Comparison of ENCODE assay signal across 21 mouse cellular contexts in the genomic region with DNA sequence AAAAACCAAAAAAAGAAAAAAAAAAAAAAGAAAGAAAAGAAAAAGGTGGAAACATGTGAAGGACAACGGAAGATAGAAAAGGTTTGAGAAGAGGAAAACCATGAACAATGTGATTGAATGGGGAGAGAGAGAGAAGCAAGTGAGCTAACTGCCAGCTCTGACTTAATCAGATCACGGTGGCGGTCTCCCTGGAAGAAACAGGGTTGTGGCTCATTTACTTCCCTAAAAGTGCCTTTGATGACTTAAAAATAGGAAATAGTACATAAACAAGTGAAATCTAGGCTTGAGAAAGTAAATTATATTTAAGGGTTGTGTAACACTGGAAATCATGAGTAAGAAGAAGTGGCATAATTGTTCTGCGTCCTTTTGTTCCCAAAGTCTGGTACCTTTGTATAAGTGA. TPM values are rescaled to one million over a fixed set of nuclear protein-coding genes. Genes with fewer than 3 reads are reported as not detected.
DNase-seq lines count a peak whose midpoint lies in the region; ATAC-seq and TF ChIP-seq lines count a peak whose summit lies in the region.
"Had no signal": no experiment of that assay in that cellular context is flagged by ENCODE, and none has a peak within 500 bp of the region (broad histone marks: within the 10 kb centered on the region; RNA-seq: fewer than 3 reads in every experiment).

No protein-coding gene starts in this region.

- peak; percentile 68 for ATAC-seq in granulocyte monocyte progenitor cell, adult 5-6 weeks (replicated peaks; ENCODE audit: poor library complexity, severe bottlenecking)
- peak; percentile 61 for ATAC-seq in monocyte, adult 5-6 weeks (replicated peaks; ENCODE audit: insufficient number of reproducible peaks, low FRiP score, low TSS enrichment, poor library complexity, severe bottlenecking)
- ATAC-seq: forebrain, embryonic 15.5 days; hindbrain, postnatal 0 days had no signal

- DNase-seq in lung, postnatal 36 days, result peak; percentile 37
- DNase-seq in lung, adult 2 months, result no peak
- no peak for DNase-seq in adrenal gland, adult 2 months
- no peak for DNase-seq in natural killer cell, adult 2 months (ENCODE audit: low spot score in 2 of 2)
- DNase-seq in cerebellum, adult 9-11 months, result no peak
- DNase-seq: adrenal gland, postnatal 14 days; cerebellum, adult 18-20 months; cerebellum, postnatal 10 days; gastrocnemius, postnatal 10 days; heart, adult 2 months; heart, postnatal 14 days had no signal

- no peak for TF ChIP-seq POLR2A in lung, adult 2 months (IDR thresholded peaks at IDR 0.05; ENCODE audit: borderline replicate concordance, extremely low read depth, low read depth, low read length)

- 74% methylated on average over 4 of the region's 4 CpGs for WGBS in lung, adult 2 months

- no peak for TF ChIP-seq CTCF in lung, adult 2 months (IDR thresholded peaks at IDR 0.05; ENCODE audit: insufficient read depth, low read length)

- H3K4me1 ChIP-seq in lung, adult 2 months (ENCODE audit: control insufficient read depth, insufficient read depth, low read length), result peaks cover 5% of the 10 kb centered on the region; the same call in 1 of the 2 replicates

- no peak overlapping the region for H3K4me3 ChIP-seq in lung, adult 2 months (replicated peaks; ENCODE audit: extremely low read depth, low read depth, low read length)
- H3K4me3 ChIP-seq: embryonic facial prominence, embryonic 12.5 days; forebrain, embryonic 15.5 days; heart, adult 2 months; heart, embryonic 15.5 days; hindbrain, embryonic 13.5 days had no signal

RNA-seq across cellular contexts. Expression of a gene that starts 2.0 kb away (rescaled TPM):
- polyA plus RNA-seq in lung, adult 2 months (2012; rRNA removed), result 4.9 and 9.2 TPM in 2 replicates
- 47.9 and 49.7 TPM in 2 replicates for total RNA-seq in granulocyte monocyte progenitor cell, adult 5-6 weeks (2014; fragmentation: Nextera tagmentation)
- 25.9 and 34.5 TPM in 2 replicates for total RNA-seq in granulocyte monocyte progenitor cell, adult 5-6 weeks (2017)
- total RNA-seq in monocyte, adult 5-6 weeks (2017), result 40.7 to 61.7 TPM (median 53.5 TPM) in 3 replicates
- 10 to 100 TPM; 38.5 to 50.3 TPM for total RNA-seq in adrenal gland, adult 2 months (2021)
- 3.1 and 4.6 TPM in 2 replicates for polyA plus RNA-seq in adrenal gland, adult 2 months (2012; rRNA removed)

RNA-seq across cellular contexts. Expression of a gene that starts 2.1 kb away (rescaled TPM):
- 3.2 and 6.0 TPM in 2 replicates for polyA plus RNA-seq in lung, adult 2 months (2012; rRNA removed)
- 61.6 and 62.4 TPM in 2 replicates for total RNA-seq in granulocyte monocyte progenitor cell, adult 5-6 weeks (2014; fragmentation: Nextera tagmentation)
- total RNA-seq in granulocyte monocyte progenitor cell, adult 5-6 weeks (2017), result 124 and 206 TPM in 2 replicates
- 139 to 178 TPM (median 141 TPM) in 3 replicates for total RNA-seq in monocyte, adult 5-6 weeks (2017)
- 10 to 100 TPM; 42.6 to 50.5 TPM for total RNA-seq in adrenal gland, adult 2 months (2021)
- 0.89 and 3.0 TPM in 2 replicates for polyA plus RNA-seq in adrenal gland, adult 2 months (2012; rRNA removed)

RNA-seq across cellular contexts. Expression of a gene that starts 22.6 kb away (rescaled TPM):
- polyA plus RNA-seq in lung, adult 2 months (2012; rRNA removed), result 4.0 and 7.4 TPM in 2 replicates
- 31.0 and 34.8 TPM in 2 replicates for total RNA-seq in granulocyte monocyte progenitor cell, adult 5-6 weeks (2014; fragmentation: Nextera tagmentation)
- 53.7 and 66.1 TPM in 2 replicates for total RNA-seq in granulocyte monocyte progenitor cell, adult 5-6 weeks (2017)
- 44.9 to 54.5 TPM (median 46.9 TPM) in 3 replicates for total RNA-seq in monocyte, adult 5-6 weeks (2017)
- 10 to 100 TPM; 34.7 to 40.5 TPM for total RNA-seq in adrenal gland, adult 2 months (2021)
- 6.3 and 6.6 TPM in 2 replicates for polyA plus RNA-seq in adrenal gland, adult 2 months (2012; rRNA removed)

RNA-seq across cellular contexts. Expression of a gene that starts 32.1 kb away (rescaled TPM):
- polyA plus RNA-seq in lung, adult 2 months (2012; rRNA removed), result not detected in 2 replicates
- total RNA-seq in granulocyte monocyte progenitor cell, adult 5-6 weeks (2014; fragmentation: Nextera tagmentation), result not detected in 2 replicates
- total RNA-seq in granulocyte monocyte progenitor cell, adult 5-6 weeks (2017), result not detected in 2 replicates
- not detected in 3 replicates for total RNA-seq in monocyte, adult 5-6 weeks (2017)
- total RNA-seq in adrenal gland, adult 2 months (2021), result under 1 TPM in 1 of 2 experiments, not detected in 1; 0.52 TPM
- polyA plus RNA-seq in adrenal gland, adult 2 months (2012; rRNA removed), result not detected in 2 replicates
- total RNA-seq: adrenal gland, postnatal 14 days; gastrocnemius, postnatal 10 days; gastrocnemius, postnatal 4 days; heart, adult 2 months; heart, postnatal 14 days; hematopoietic stem cell, adult 5-6 weeks; hindbrain, postnatal 0 days had no signal
- polyA plus RNA-seq: forebrain, embryonic 11.5 days; forebrain, embryonic 15.5 days; heart, adult 2 months; hindbrain, embryonic 13.5 days had no signal

RNA-seq across cellular contexts. Expression of a gene that starts 56.6 kb away (rescaled TPM):
- 3.9 and 7.5 TPM in 2 replicates for polyA plus RNA-seq in lung, adult 2 months (2012; rRNA removed)
- 22.9 and 31.6 TPM in 2 replicates for total RNA-seq in granulocyte monocyte progenitor cell, adult 5-6 weeks (2014; fragmentation: Nextera tagmentation)
- total RNA-seq in granulocyte monocyte progenitor cell, adult 5-6 weeks (2017), result 33.2 and 44.3 TPM in 2 replicates
- total RNA-seq in monocyte, adult 5-6 weeks (2017), result 20.6 to 56.7 TPM (median 46.8 TPM) in 3 replicates
- 10 to 100 TPM; 24.0 to 24.3 TPM for total RNA-seq in adrenal gland, adult 2 months (2021)
- 1.0 and 1.4 TPM in 2 replicates for polyA plus RNA-seq in adrenal gland, adult 2 months (2012; rRNA removed)
